Mouse (Mus musculus): ENCODE results near the gene Stip1.
"Not testable (repeated sequence)": the region's sequence is repeated elsewhere in the genome, so short reads cannot be mapped to it uniquely, and the experiment has no call there.

Stip1 gene

DNA sequence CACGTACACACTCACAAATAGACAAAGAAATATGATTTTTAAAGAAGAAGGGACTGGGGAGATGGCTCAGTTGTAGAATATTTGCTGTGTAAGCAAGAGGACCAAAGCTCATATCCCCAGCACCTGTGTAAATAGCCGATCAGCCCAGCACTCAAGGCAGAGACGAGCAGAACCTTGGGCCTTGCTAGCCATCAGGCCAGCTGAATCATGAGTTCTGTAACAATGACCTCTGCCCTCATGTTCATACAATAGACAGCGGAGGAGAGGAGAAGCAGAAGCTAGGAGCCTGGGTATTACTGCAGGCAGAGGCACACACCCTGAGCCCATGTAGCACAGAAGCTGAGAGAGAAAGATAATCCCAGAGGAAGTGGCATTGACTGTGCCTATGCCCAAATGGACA lies 27.3 kb downstream of the Stip1 start:
- DNase-seq, result no peak

GRCm38 (mm10) chr19:7006892-7007593 lies 32.7 kb downstream of the Stip1 start:
- DNase-seq, result no peak

- DNase-seq, result no peak
Measured at GRCm38 (mm10) chr19:6999360-7000063, 40.3 kb downstream of the Stip1 start.

- DNase-seq, result peak; percentile 2
Measured at GRCm38 (mm10) chr19:6997721-6998290, 42.0 kb downstream of the Stip1 start.

DNA sequence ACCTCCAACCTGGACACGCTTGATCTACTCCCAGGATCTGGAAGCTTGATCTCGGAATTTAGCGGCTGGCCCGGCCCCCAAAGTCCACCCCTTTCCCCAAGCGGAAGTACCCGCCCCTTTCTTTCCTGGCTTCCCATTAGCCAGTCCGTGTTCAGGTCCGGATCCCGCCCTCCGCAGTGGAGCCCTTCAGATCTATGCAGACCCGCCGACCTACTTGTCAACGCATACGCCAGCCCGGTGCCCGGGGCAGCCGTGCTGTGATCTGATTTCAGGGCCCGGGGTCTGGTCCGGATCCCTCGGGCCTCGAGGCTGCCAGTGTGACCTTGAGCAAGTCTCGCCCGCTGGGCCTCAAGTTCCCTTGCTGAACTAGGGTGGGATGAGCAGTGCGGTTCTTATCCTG lies 43.8 kb downstream of the Stip1 start, which contains the start of the genes Nudt22 and Trpt1:
Gene Nudt22, minus strand, starts transcription at position 112 of the 400 bp plus-strand sequence.
Gene Trpt1, plus strand, starts transcription at position 126 of the 400 bp plus-strand sequence.
- DNase-seq, result peak; percentile 89

DNA sequence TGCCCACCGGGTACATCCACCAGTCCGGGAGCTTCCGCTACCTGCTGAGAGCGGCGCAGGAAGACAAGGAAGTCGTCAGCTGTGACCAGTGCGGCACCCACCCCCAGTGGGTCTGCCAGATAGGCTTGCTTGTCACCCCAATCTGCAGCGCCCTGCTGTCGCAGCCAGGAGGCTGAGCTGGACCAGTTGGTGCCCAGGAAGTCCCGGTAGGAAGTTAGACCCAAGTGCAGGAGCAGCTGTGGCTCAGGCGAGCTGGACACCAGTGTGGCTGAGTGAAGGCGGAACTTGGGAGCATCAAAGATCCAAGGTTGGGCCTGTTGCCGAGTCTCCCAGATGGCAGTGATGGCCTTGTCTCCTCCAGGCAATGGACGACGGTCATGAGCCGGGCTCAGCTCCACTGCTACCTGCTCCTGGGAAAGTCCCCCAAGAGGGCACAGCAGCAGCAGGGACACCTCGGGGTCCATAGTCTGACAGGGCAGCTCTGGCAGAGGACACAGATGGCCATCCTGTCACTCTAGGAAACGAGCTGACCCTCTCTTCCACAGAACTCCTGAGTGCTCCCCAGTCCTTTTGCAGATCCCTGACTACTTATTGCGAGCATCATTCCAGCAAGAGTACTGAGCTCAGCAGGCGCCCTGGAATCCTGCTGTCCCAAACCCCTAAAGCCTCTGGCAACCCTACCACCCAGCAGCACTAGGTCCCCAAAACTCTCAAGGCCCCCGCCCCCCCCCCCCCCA lies 44.3 kb downstream of the Stip1 start:
- DNase-seq, result peak; percentile 13

- peak; percentile 2 for DNase-seq
Measured at GRCm38 (mm10) chr19:6994489-6994888, 45.3 kb downstream of the Stip1 start.

- peak; percentile 3 for DNase-seq
Measured at GRCm38 (mm10) chr19:6994002-6994401, 45.8 kb downstream of the Stip1 start.

GRCm38 (mm10) chr19:6993011-6993770 lies 46.6 kb downstream of the Stip1 start:
- no peak for DNase-seq

DNA sequence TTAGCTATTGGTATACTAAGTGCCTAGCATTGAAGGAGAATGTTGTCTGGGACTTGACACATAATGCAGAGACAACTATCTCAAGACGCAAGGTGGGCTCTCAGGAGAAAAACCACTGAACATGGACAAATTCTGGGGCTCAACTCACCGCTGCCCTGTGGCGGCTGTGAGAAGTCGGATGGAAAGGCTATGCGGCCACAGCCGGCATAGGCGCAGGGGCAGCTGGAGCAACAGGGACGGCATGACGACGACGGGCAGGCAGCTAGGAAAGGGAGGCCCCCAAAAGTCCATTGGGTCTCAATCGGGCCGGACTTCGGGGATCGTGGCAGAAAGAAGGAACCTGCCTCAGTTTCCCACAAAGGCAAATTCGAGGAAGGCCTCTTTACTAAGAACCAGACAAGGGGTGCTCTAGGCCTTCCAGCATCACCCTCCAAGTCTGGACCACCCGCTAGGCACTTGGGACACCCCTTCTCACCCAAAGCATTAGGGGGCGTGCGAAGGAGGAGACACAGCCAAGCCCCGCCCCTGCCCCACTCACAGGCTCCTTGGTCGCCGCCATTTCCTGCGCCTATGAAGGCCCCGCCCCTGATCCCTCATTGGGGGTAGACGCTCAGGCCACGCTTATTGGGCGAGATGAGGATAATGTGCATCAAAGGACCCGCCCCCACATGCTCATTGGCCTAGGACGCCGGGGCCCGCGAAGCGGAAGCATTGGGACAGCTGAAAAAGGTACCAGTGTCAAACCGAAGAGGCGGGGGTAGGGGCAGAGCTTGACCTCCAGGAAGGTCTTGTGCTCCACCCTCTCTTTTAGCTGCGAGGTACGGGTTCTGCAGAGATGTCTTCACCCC lies 47.5 kb downstream of the Stip1 start, which contains the start of gene Dnajc4:
Gene Dnajc4, minus strand, starts transcription at position 562 of the 848 bp plus-strand sequence.
- peak; percentile 98 for DNase-seq

GRCm38 (mm10) chr19:6991166-6991565 lies 48.6 kb downstream of the Stip1 start:
- not testable (repeated sequence) for DNase-seq

GRCm38 (mm10) chr19:6990712-6991111 lies 49.1 kb downstream of the Stip1 start:
- no peak for DNase-seq

- no peak for DNase-seq
Measured at GRCm38 (mm10) chr19:6989251-6989650, 50.5 kb downstream of the Stip1 start.

DNA sequence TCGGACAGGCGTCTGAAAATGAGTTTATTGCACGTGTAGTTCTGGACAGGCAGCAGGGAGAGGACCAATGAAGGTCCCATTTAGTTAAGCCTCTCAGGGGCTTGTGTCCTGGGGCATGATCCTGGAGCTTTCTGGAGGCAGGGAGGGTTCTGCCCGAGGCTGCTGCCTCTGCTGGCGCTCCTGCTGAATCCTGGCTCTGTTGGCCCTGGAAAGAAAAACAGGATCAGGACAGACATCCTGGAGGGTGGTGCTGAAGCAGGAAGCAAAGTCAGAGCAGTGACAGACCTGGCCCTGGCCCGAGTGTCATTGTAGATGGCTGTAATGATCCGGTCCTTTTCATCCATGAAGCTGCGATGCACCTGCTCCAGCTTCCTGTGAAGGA lies 51.9 kb downstream of the Stip1 start:
- DNase-seq, result no peak

- no peak for DNase-seq
Measured at GRCm38 (mm10) chr19:6987061-6987903, 52.5 kb downstream of the Stip1 start, which contains the start of gene Vegfb. Gene Vegfb (minus strand): TSS chr19:6987651.

DNA sequence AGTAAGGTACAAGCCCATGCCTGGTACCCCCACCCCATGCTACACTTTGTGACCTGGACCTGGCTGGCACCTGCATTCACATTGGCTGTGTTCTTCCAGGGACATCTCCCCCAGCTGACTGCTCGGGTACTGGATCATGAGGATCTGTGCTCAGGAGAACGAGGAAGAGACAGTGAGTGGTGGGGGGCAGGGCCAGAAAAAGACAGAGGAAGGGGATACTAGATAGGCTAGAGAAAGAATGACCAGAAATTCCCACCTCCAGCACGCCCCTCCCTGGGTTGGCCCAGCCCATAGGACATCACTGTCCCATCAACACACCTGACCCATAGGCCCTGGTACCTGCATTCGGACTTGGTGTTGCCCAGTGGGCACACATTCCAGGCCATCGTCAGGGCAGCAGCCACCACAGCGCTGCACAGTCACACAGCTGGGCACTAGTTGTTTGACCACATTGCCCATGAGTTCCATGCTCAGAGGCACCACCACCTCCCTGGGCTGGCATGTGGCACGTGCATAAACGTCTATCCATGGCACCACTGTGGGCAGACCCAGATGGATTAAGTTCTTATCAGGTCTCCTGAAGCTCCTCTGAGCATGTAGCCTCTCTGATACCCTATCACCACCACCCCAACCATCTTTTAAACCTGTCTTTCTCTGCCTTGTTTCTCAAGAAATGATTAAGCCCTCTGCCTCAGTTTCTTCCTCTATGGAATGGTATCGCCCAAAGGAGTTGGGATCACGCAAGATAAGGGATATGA lies 53.6 kb downstream of the Stip1 start:
- DNase-seq, result no peak

- no peak for DNase-seq
Measured at GRCm38 (mm10) chr19:6985300-6985699, 54.5 kb downstream of the Stip1 start.

DNA sequence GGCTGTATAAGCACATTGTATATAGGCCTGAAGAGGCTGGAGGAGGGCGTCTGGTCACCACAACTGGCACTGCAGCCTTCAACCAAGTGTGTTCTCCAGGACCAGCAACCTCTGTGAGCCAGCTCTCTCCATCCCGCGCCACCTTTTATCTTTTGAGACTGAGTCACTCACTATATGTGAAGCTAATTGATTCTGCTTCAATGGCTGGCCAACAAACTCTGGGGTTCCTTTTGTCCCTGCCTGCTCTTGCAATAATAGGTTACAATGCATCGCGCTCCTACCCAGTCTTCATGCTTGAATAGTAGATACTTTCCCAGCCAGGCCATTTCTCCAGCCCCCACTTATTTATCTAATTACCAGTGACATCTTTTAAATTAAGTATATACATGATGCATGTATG lies 56.1 kb downstream of the Stip1 start:
- DNase-seq, result no peak

- DNase-seq, result no peak
Measured at GRCm38 (mm10) chr19:6981465-6981864, 58.3 kb downstream of the Stip1 start.
